Mouse (Mus musculus) olfactory bulb, adult 2 months (tissue): ENCODE measurements around the gene Matn1.

Experiments
- CTCF ChIP-seq: fragments of 200-500 bp; IDR thresholded peaks from 2 replicates; pipeline ENCODE4 v1.5.1; 2012; ENCODE audit warnings: low read depth, mild to moderate bottlenecking, low read length, moderate library complexity; ENCODE audit not compliant: insufficient read depth
- POLR2A ChIP-seq: fragments of 200-500 bp; IDR thresholded peaks from 2 replicates; pipeline ENCODE4 v1.6.1; 2012; ENCODE audit warnings: mild to moderate bottlenecking, low read depth, low read length, moderate library complexity; ENCODE audit not compliant: insufficient read depth

DNA sequence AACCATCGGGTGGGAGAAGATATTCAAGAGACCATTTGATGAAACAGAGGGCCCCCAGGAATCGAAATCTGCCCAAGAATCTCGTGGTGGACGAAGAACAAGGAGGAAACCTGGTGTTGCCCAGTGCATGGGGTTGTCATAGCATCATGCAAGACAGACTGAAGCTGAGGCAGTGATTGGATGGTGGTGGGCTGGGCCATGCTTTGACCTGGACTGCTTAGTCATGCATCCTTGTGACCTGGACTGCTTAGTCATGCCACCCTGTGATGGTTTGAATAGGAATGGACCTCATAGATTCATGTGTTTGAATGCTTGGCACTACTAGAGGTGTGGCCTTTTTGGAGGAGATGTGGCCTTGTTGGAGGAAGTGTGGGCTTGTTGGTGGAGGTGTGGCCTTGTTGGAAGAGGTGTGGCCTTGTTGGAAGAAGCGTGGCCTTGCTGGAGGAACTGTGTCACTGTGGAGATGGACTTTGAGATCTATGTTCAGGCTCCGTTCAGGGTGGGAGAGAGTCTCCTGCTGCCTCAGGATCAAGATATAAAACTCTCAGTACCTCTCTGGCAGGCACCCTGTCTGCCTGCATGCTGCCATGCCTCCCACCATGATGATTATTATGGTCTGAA is 44.1 kb downstream of the Matn1 start:
- TF ChIP-seq CTCF, result no peak
- no peak for TF ChIP-seq POLR2A
